In genomic region chr9:123156910-123157361, GRCm38 (mm10) we compare ENCODE assay signal across 8 mouse cellular contexts. TPM values are rescaled to one million over a fixed set of nuclear protein-coding genes. Genes with fewer than 3 reads are reported as not detected.
DNase-seq lines count a peak whose midpoint lies in the region; ATAC-seq and TF ChIP-seq lines count a peak whose summit lies in the region.

No protein-coding gene starts in this region.

- DNase-seq in CD8-positive naive resting alpha-beta T cell, adult 2 months (ENCODE audit: low read depth in 2 of 2, low spot score in 2 of 2): peak; percentile 45 to 53
- peak; percentile 73 for DNase-seq in adrenal gland, postnatal 10 days
- peak; percentile 30 for DNase-seq in forebrain, postnatal 0 days
- DNase-seq in hindbrain, embryonic 10.5 days (ENCODE audit: low spot score): peak; percentile 27
- DNase-seq in layer of hippocampus, adult 9-11 months: peak; percentile 61
- peak; percentile 83 for DNase-seq in lung, postnatal 36 days
- DNase-seq in right cerebral cortex, postnatal 14 days: peak; percentile 30

- H3K27me3 ChIP-seq in forebrain, postnatal 0 days (ENCODE audit: insufficient read depth, low read length): no peaks in the 10 kb centered on the region
- H3K27me3 ChIP-seq in hindbrain, embryonic 10.5 days (ENCODE audit: insufficient read depth, poor library complexity, severe bottlenecking): peaks cover 8% of the 10 kb centered on the region

- no peaks in the 10 kb centered on the region for H3K4me1 ChIP-seq in forebrain, postnatal 0 days (ENCODE audit: insufficient read depth)
- peaks cover 9% of the 10 kb centered on the region for H3K4me1 ChIP-seq in hindbrain, embryonic 10.5 days (replicated peaks)

- H3K9ac ChIP-seq in forebrain, postnatal 0 days: no peak overlapping the region

- peak overlapping the region; percentile 28 for H3K4me2 ChIP-seq in forebrain, postnatal 0 days (ENCODE audit: low read depth)

- WGBS in forebrain, postnatal 0 days: 28% methylated on average over 30 of the region's 30 CpGs
- WGBS in hindbrain, embryonic 10.5 days: 25% methylated on average over 30 of the region's 30 CpGs

- 0 out of 2 replicates have a peak, but pooled peaks have one; percentile 7 for TF ChIP-seq CTCF in forebrain, postnatal 0 days (IDR thresholded peaks at IDR 0.05; ENCODE audit: low read depth)

- ATAC-seq in forebrain, postnatal 0 days: peak; percentile 69
- no peak for ATAC-seq in erythroid progenitor cell, adult 5-6 weeks (replicated peaks; ENCODE audit: low FRiP score, poor library complexity, severe bottlenecking)

- peak overlapping the region; percentile 18 for H3K4me3 ChIP-seq in forebrain, postnatal 0 days (ENCODE audit: low read depth, low read length)
- peak overlapping the region; percentile 35 for H3K4me3 ChIP-seq in hindbrain, embryonic 10.5 days

- H3K9me3 ChIP-seq in forebrain, postnatal 0 days (ENCODE audit: low read length): no peaks in the 10 kb centered on the region
- no peaks in the 10 kb centered on the region for H3K9me3 ChIP-seq in hindbrain, embryonic 10.5 days

- no peaks in the 10 kb centered on the region; the same call in 1 of the 2 replicates for H3K36me3 ChIP-seq in forebrain, postnatal 0 days (ENCODE audit: insufficient read depth)
- H3K36me3 ChIP-seq in hindbrain, embryonic 10.5 days: no peaks in the 10 kb centered on the region

- H3K27ac ChIP-seq in forebrain, postnatal 0 days (ENCODE audit: low read depth, low read length): no peak overlapping the region
- peak overlapping the region; percentile 50; the same call in 1 of the 2 replicates for H3K27ac ChIP-seq in hindbrain, embryonic 10.5 days

RNA-seq across cellular contexts. Expression of gene Clec3b, which starts 6.2 kb away (rescaled TPM):
- 10 to 100 TPM; 51.8 to 56.9 TPM for total RNA-seq in adrenal gland, postnatal 10 days (2021)
- 1.8 and 3.9 TPM in 2 replicates for total RNA-seq in forebrain, postnatal 0 days (2014; rRNA removed)
- 1.6 TPM in 2 replicates for polyA plus RNA-seq in forebrain, postnatal 0 days (2015; fragmentation: Nextera tagmentation; extraction: Ambion mirVana)
- 0.16 TPM in 1 of 2 replicates, not detected in the other for polyA plus RNA-seq in hindbrain, embryonic 10.5 days (2016; fragmentation: Nextera tagmentation; extraction: Ambion mirVana)
- not detected in 2 replicates for total RNA-seq in erythroid progenitor cell, adult 5-6 weeks (2015; ENCODE audit: low replicate concordance)
- not detected in 2 replicates for total RNA-seq in erythroid progenitor cell, adult 5-6 weeks (2017; ENCODE audit: low replicate concordance)

RNA-seq across cellular contexts. Expression of gene Exosc7, which starts 43.9 kb away (rescaled TPM):
- total RNA-seq in adrenal gland, postnatal 10 days (2021): 10 to 100 TPM; 40.7 to 44.3 TPM
- total RNA-seq in forebrain, postnatal 0 days (2014; rRNA removed): 40.3 and 47.5 TPM in 2 replicates
- 64.1 and 65.0 TPM in 2 replicates for polyA plus RNA-seq in forebrain, postnatal 0 days (2015; fragmentation: Nextera tagmentation; extraction: Ambion mirVana)
- 122 and 146 TPM in 2 replicates for polyA plus RNA-seq in hindbrain, embryonic 10.5 days (2016; fragmentation: Nextera tagmentation; extraction: Ambion mirVana)
- 14.3 and 21.6 TPM in 2 replicates for total RNA-seq in erythroid progenitor cell, adult 5-6 weeks (2015; ENCODE audit: low replicate concordance)
- 6.6 and 26.4 TPM in 2 replicates for total RNA-seq in erythroid progenitor cell, adult 5-6 weeks (2017; ENCODE audit: low replicate concordance)

RNA-seq across cellular contexts. Expression of gene Zdhhc3, which starts 43.9 kb away (rescaled TPM):
- 10 to 100 TPM; 54.8 to 61.9 TPM for total RNA-seq in adrenal gland, postnatal 10 days (2021)
- 68.9 and 75.5 TPM in 2 replicates for total RNA-seq in forebrain, postnatal 0 days (2014; rRNA removed)
- 75.7 and 85.3 TPM in 2 replicates for polyA plus RNA-seq in forebrain, postnatal 0 days (2015; fragmentation: Nextera tagmentation; extraction: Ambion mirVana)
- polyA plus RNA-seq in hindbrain, embryonic 10.5 days (2016; fragmentation: Nextera tagmentation; extraction: Ambion mirVana): 76.8 and 83.4 TPM in 2 replicates
- 20.5 and 26.3 TPM in 2 replicates for total RNA-seq in erythroid progenitor cell, adult 5-6 weeks (2015; ENCODE audit: low replicate concordance)
- total RNA-seq in erythroid progenitor cell, adult 5-6 weeks (2017; ENCODE audit: low replicate concordance): 11.3 and 14.4 TPM in 2 replicates

RNA-seq across cellular contexts. Expression of gene Cdcp1, which starts 58.9 kb away (rescaled TPM):
- total RNA-seq in adrenal gland, postnatal 10 days (2021): under 1 TPM; 0.48 to 0.99 TPM
- 0.48 and 0.92 TPM in 2 replicates for total RNA-seq in forebrain, postnatal 0 days (2014; rRNA removed)
- 0.10 and 0.16 TPM in 2 replicates for polyA plus RNA-seq in forebrain, postnatal 0 days (2015; fragmentation: Nextera tagmentation; extraction: Ambion mirVana)
- polyA plus RNA-seq in hindbrain, embryonic 10.5 days (2016; fragmentation: Nextera tagmentation; extraction: Ambion mirVana): 1.9 and 3.5 TPM in 2 replicates
- not detected in 2 replicates for total RNA-seq in erythroid progenitor cell, adult 5-6 weeks (2015; ENCODE audit: low replicate concordance)
- total RNA-seq in erythroid progenitor cell, adult 5-6 weeks (2017; ENCODE audit: low replicate concordance): not detected in 2 replicates

Comparison
In these comparisons a context has a peak if more than half of its experiments do, and no peak if none do; other contexts are left out.
1. DNase-seq: peak in every context shown above with its lines; median percentile 83 in lung, postnatal 36 days; 73 in adrenal gland, postnatal 10 days; 61 in layer of hippocampus, adult 9-11 months; 49 in CD8-positive naive resting alpha-beta T cell, adult 2 months; 30 in forebrain, postnatal 0 days; 30 in right cerebral cortex, postnatal 14 days; 27 in hindbrain, embryonic 10.5 days.
2. RNA of gene Clec3b, which starts 6.2 kb away (total RNA-seq): 51.8 to 56.9 TPM in adrenal gland, postnatal 10 days; 1.8 to 3.9 TPM in forebrain, postnatal 0 days and not detected in erythroid progenitor cell, adult 5-6 weeks; every median in the first group is over 10 times any median in the second.